Mouse (Mus musculus) MEL (cell line): ENCODE data around the gene Ubac2. TPM values are rescaled to one million over a fixed set of nuclear protein-coding genes. Genes with fewer than 3 reads are reported as not detected.

ENCODE experiments used
- DNase-seq: peaks from one replicate; pipeline ENCODE4 v3.0.0; 2011; ENCODE audit warnings: low read depth, low spot score
- H3K27ac ChIP-seq: 2 replicates; pipeline ENCODE4 v1.5.1; 2012; ENCODE audit warnings: low read depth, mild to moderate bottlenecking, control low read depth, low read length, moderate library complexity; ENCODE audit not compliant: control insufficient read depth
- H3K27me3 ChIP-seq, 2 experiments: fragments of 150-350 bp in 1 of 2; sonication (generic) in 1 of 2; 2 replicates each; pipeline ENCODE4 v1.6.1; 2012; ENCODE audit warnings: low read length in 2 of 2, mild to moderate bottlenecking in 2 of 2, improper control_type of control experiment in 1 of 2, moderate library complexity in 1 of 2; ENCODE audit not compliant: insufficient read depth in 2 of 2, control insufficient read depth in 1 of 2
- H3K36me3 ChIP-seq, 2 experiments: 2 replicates each; pipeline ENCODE4 v1.6.1; 2012 to 2014; ENCODE audit warnings: low read length in 2 of 2, improper control_type of control experiment in 1 of 2, inconsistent platforms in 1 of 2, mild to moderate bottlenecking in 1 of 2; ENCODE audit not compliant: insufficient read depth in 2 of 2, control insufficient read depth in 1 of 2
- H3K4me1 ChIP-seq, 2 experiments: fragments of 150-350 bp in 1 of 2; sonication (generic) in 1 of 2; 2 replicates each; pipeline ENCODE4 v1.6.1; 2012; ENCODE audit warnings: low read length in 2 of 2, improper control_type of control experiment in 1 of 2, mild to moderate bottlenecking in 1 of 2; ENCODE audit not compliant: insufficient read depth in 2 of 2, control insufficient read depth in 1 of 2
- H3K4me3 ChIP-seq, 2 experiments: fragments of 150-350 bp in 1 of 2; sonication (generic) in 1 of 2; 2 replicates each; pipeline ENCODE4 v1.5.1; 2012; ENCODE audit warnings: low read depth in 2 of 2, low read length in 2 of 2, mild to moderate bottlenecking in 2 of 2, moderate library complexity in 2 of 2, control low read depth in 1 of 2, improper control_type of control experiment in 1 of 2; ENCODE audit not compliant: control insufficient read depth in 1 of 2, insufficient read depth in 1 of 2
- H3K79me2 ChIP-seq: 2 replicates; pipeline ENCODE4 v1.6.1; 2012; ENCODE audit warnings: mild to moderate bottlenecking, low read length, moderate library complexity; ENCODE audit not compliant: control insufficient read depth, poor library complexity, insufficient read depth
- H3K9ac ChIP-seq: 2 replicates; pipeline ENCODE4 v1.6.1; 2012; ENCODE audit warnings: low read depth, mild to moderate bottlenecking, control low read depth, low read length, moderate library complexity; ENCODE audit not compliant: control insufficient read depth, poor library complexity, severe bottlenecking
- H3K9me3 ChIP-seq: fragments of 150-350 bp; sonication (generic); replicated peaks from 2 replicates; pipeline ENCODE4 v1.6.1; 2012; ENCODE audit warnings: mild to moderate bottlenecking, low read length, improper control_type of control experiment, moderate library complexity; ENCODE audit not compliant: insufficient read depth
- CHD1 ChIP-seq: IDR thresholded peaks from 2 replicates; pipeline ENCODE4 v1.6.1; 2012; ENCODE audit warnings: low read depth, mild to moderate bottlenecking, inconsistent platforms, low read length, improper control_type of control experiment
- CHD2 ChIP-seq: IDR thresholded peaks from 2 replicates; pipeline ENCODE4 v1.6.1; 2011; ENCODE audit warnings: low read length, improper control_type of control experiment
- E2F4 ChIP-seq: IDR thresholded peaks from 2 replicates; pipeline ENCODE4 v1.6.1; 2011; ENCODE audit warnings: low read depth, low read length, improper control_type of control experiment, borderline replicate concordance
- ELF1 ChIP-seq: IDR thresholded peaks from 2 replicates; pipeline ENCODE4 v1.6.1; 2014; ENCODE audit warnings: low read depth, mild to moderate bottlenecking, inconsistent platforms, low read length, improper control_type of control experiment, moderate library complexity
- GABPA ChIP-seq: IDR thresholded peaks from 2 replicates; pipeline ENCODE4 v1.6.1; 2012; ENCODE audit warnings: low read depth, mild to moderate bottlenecking, inconsistent platforms, low read length, improper control_type of control experiment, moderate library complexity
- GATA1 ChIP-seq: IDR thresholded peaks from 2 replicates; pipeline ENCODE4 v1.6.1; 2011; ENCODE audit warnings: low read depth, low read length, improper control_type of control experiment
- MAZ ChIP-seq: IDR thresholded peaks from 2 replicates; pipeline ENCODE4 v1.6.1; 2012; ENCODE audit warnings: low read depth, mild to moderate bottlenecking, inconsistent platforms, low read length, improper control_type of control experiment
- MXI1 ChIP-seq: IDR thresholded peaks from 2 replicates; pipeline ENCODE4 v1.6.1; 2011; ENCODE audit warnings: mild to moderate bottlenecking, low read depth, low read length, improper control_type of control experiment
- MYB ChIP-seq: IDR thresholded peaks from 2 replicates; pipeline ENCODE4 v1.6.1; 2011; ENCODE audit warnings: mild to moderate bottlenecking, low read depth, low read length, improper control_type of control experiment
- MYC ChIP-seq: IDR thresholded peaks from 2 replicates; pipeline ENCODE4 v1.6.1; 2011; ENCODE audit warnings: low read depth, mild to moderate bottlenecking, low read length, improper control_type of control experiment, moderate library complexity
- NELFE ChIP-seq: IDR thresholded peaks from 2 replicates; pipeline ENCODE4 v1.6.1; 2011; ENCODE audit warnings: low read depth, low read length, improper control_type of control experiment
- NRF1 ChIP-seq: IDR thresholded peaks from 2 replicates; pipeline ENCODE4 v1.6.1; 2014; ENCODE audit warnings: low read depth, mild to moderate bottlenecking, inconsistent platforms, low read length, improper control_type of control experiment, moderate library complexity; ENCODE audit not compliant: poor library complexity, insufficient read depth, severe bottlenecking
- POLR2AphosphoS5 ChIP-seq: IDR thresholded peaks from 2 replicates; pipeline ENCODE4 v1.6.1; 2012; ENCODE audit warnings: low read depth, borderline replicate concordance, mild to moderate bottlenecking, inconsistent platforms, low read length, moderate library complexity, mixed read lengths
- SIN3A ChIP-seq: IDR thresholded peaks from 2 replicates; pipeline ENCODE4 v1.6.1; 2012; ENCODE audit warnings: low read length, improper control_type of control experiment, inconsistent platforms
- SMC3 ChIP-seq: IDR thresholded peaks from 2 replicates; pipeline ENCODE4 v1.6.1; 2011; ENCODE audit warnings: low read depth, low read length, improper control_type of control experiment
- TBP ChIP-seq: IDR thresholded peaks from 2 replicates; pipeline ENCODE4 v1.8.0; 2011; ENCODE audit warnings: low read depth, low read length, improper control_type of control experiment
- TCF12 ChIP-seq: IDR thresholded peaks from 2 replicates; pipeline ENCODE4 v1.6.1; 2014; ENCODE audit warnings: low read depth, mild to moderate bottlenecking, inconsistent platforms, low read length, improper control_type of control experiment, moderate library complexity
- UBTF ChIP-seq: IDR thresholded peaks from 2 replicates; pipeline ENCODE4 v1.6.1; 2012; ENCODE audit warnings: low read depth, mild to moderate bottlenecking, inconsistent platforms, low read length, improper control_type of control experiment, moderate library complexity, borderline replicate concordance; ENCODE audit not compliant: insufficient read depth
- USF1 ChIP-seq: IDR thresholded peaks from 2 replicates; pipeline ENCODE4 v1.6.1; 2014; ENCODE audit warnings: low read depth, mild to moderate bottlenecking, inconsistent platforms, low read length, improper control_type of control experiment, moderate library complexity
- USF2 ChIP-seq, 2 experiments: IDR thresholded peaks; 2 replicates each; pipeline ENCODE4 v1.6.1; 2011 to 2012; ENCODE audit warnings: improper control_type of control experiment in 2 of 2, low read length in 2 of 2, borderline replicate concordance in 1 of 2, inconsistent platforms in 1 of 2, low read depth in 1 of 2, mild to moderate bottlenecking in 1 of 2; ENCODE audit not compliant: insufficient read depth in 1 of 2
- ZC3H11A ChIP-seq: IDR thresholded peaks from 2 replicates; pipeline ENCODE4 v1.6.1; 2012; ENCODE audit warnings: low read depth, mild to moderate bottlenecking, inconsistent platforms, low read length, improper control_type of control experiment
- ZKSCAN1 ChIP-seq: IDR thresholded peaks from 2 replicates; pipeline ENCODE4 v1.6.1; 2012; ENCODE audit warnings: low read depth, mild to moderate bottlenecking, inconsistent platforms, low read length, improper control_type of control experiment, moderate library complexity
- ZMIZ1 ChIP-seq: IDR thresholded peaks from 2 replicates; pipeline ENCODE4 v1.6.1; 2012; ENCODE audit warnings: low read depth, mild to moderate bottlenecking, inconsistent platforms, low read length, improper control_type of control experiment, moderate library complexity
- ZNF384 ChIP-seq: IDR thresholded peaks from 2 replicates; pipeline ENCODE4 v1.6.1; 2012; ENCODE audit warnings: low read depth, mild to moderate bottlenecking, inconsistent platforms, low read length, improper control_type of control experiment
- polyA plus RNA-seq, 2 experiments: library from polyadenylated mRNA; stranded (reverse) in 1 of 2; unstranded in 1 of 2; fragments of >175 nt in 1 of 2; fragments of >200 nt in 1 of 2; gene quantifications; 2 replicates each; pipeline versions ENCODE4 v1.2.1 to v1.2.4; 2012; ENCODE audit warnings: low replicate concordance in 2 of 2, low read depth in 1 of 2; ENCODE audit not compliant: insufficient read length in 2 of 2, insufficient read depth in 1 of 2, missing spikeins in 1 of 2
- total RNA-seq: library from RNA; depleted of rRNA; stranded (reverse); fragments of 300-350 nt; gene quantifications from 2 replicates; pipeline ENCODE4 v1.2.3, GENCODE M21; 2012

Gene Ubac2
- total and polyA plus RNA-seq, 3 experiments: 32.9 to 44.8 TPM; not detected in 1

DNA sequence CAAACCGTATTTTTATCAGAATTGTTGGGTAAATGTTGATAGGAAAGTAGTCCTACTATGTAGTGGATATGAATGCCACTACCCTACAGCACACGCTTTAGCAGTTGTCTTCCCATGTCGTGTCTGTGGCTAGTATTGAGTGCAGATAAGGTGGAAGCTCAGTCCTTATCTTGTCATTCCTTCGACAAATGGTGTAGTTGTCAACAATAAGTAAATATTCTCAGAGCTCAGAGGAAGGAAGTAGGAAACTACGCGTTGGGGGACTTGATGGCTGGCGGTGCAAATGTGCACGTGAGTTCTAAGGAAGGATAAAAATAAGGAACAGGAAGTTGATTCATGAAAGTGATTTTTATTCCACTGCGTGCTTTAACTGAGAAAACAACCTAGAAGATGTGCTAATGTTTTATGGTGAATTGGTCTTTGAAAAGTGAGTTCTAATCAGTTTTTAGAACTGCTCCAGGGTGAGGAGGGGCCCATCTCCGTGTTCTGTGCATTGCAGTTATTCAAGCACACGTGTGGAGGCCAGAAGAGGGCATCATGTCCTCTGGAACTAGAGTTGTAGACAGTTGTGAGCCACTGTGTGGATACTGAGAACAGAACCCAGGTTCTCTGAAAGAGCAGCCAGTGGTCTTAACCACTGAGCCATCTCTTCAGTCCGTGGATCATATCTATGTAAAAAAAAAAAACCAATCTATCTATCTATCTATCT lies 51.0 kb downstream of the Ubac2 start (continued):
- TF ChIP-seq SMC3 (0 out of 2 replicates have a peak, but pooled peaks have one; percentile 15), MYC (peak; percentile 94), USF1 (peak; percentile 72), ZNF384 (no peak), MXI1 (peak; percentile 94), USF2 (IDR thresholded peaks at IDR 0.05; ENCODE audit: borderline replicate concordance in 1 of 2, insufficient read depth in 1 of 2, low read depth in 1 of 2, low read length in 2 of 2) (no peak), ZKSCAN1 (peak; percentile 99), GATA1 (peak; percentile 95)
- TF ChIP-seq, all 39 proteins: peak for 18

DNA sequence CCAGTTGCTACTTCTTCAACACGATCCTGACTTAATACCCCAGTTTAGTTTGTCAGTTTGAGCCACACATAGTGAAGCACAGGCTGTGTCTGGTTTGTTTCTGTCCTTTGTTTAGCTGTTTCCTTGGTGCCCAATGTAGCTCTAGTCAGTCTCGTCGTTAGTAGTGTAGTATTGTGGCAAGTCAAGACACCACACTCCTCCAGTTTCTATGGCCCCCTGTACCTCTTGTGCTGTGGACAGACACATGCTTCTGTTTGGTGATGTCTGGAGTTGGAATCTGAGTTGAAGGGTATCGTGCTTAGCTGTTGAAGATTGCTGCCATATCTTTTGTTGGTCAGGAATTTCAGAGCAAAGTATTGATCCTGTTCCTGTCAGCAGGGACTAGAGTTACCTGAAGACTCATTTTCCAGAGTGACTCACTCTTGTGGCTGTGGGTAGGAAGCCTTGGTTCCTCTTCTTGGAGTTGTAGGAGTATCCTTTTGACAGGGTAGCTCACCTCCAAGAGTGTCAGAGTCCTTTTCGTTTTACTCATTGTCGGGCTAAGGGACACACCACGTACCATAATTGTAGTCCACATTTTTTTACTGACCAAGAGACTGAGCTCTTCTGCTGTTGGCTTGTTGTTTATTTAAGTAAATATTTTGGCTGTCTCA lies 52.4 kb downstream of the Ubac2 start:
- Histone ChIP-seq H3K36me3 (peaks cover 0 to 9% of the 10 kb centered on the region in 2 experiments; a peak in 3 of 4 replicates), H3K27ac (no peak overlapping the region), H3K4me1 (peaks cover 0 to 3% of the 10 kb centered on the region in 2 experiments), H3K9me3 (no peaks in the 10 kb centered on the region), H3K27me3 (no peaks in the 10 kb centered on the region), H3K9ac (no peak overlapping the region), H3K79me2 (no peaks in the 10 kb centered on the region), H3K4me3 (no peak overlapping the region)
- peak; percentile 28 for DNase-seq
- TF ChIP-seq MYC (no peak), TCF12 (no peak), UBTF (no peak)

DNA sequence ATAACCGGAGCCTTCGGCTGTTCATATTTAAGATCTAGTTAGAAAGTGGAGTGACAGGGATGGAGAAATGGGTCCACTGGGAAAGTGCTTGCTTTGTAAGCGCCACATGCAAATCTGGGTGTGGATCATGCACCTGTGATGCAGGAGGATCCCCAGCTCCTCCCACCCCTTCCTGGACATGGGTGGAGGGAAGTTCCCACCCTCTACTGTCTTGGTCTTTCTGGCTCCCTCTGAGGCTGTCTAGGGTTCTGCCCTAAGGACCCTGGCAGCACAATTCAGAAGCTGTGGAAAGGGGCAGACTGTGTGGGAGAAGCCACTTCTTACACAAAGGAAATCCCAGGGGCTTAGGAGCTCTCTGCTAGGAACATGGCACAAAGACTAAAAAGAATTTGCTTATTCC lies 53.2 kb downstream of the Ubac2 start:
- Histone ChIP-seq H3K27ac (no peak overlapping the region), H3K27me3 (no peaks in the 10 kb centered on the region), H3K9me3 (no peaks in the 10 kb centered on the region), H3K4me1 (peaks cover 0 to 3% of the 10 kb centered on the region in 2 experiments), H3K4me3 (no peak overlapping the region), H3K79me2 (no peaks in the 10 kb centered on the region), H3K9ac (no peak overlapping the region), H3K36me3 (peaks cover 0 to 9% of the 10 kb centered on the region in 2 experiments; a peak in 3 of 4 replicates)
- DNase-seq: no peak
- TF ChIP-seq USF2 (IDR thresholded peaks at IDR 0.05; ENCODE audit: borderline replicate concordance in 1 of 2, insufficient read depth in 1 of 2, low read depth in 1 of 2, low read length in 2 of 2): no peak
- no peak for TF ChIP-seq MYC
- TF ChIP-seq CHD1: no peak
- TF ChIP-seq CHD2: no peak
- no peak for TF ChIP-seq POLR2AphosphoS5
- no peak for TF ChIP-seq UBTF
- TF ChIP-seq SMC3: no peak
- TF ChIP-seq ZMIZ1: no peak
- no peak for TF ChIP-seq E2F4
- TF ChIP-seq ZC3H11A: no peak
- TF ChIP-seq GABPA: no peak
- no peak for TF ChIP-seq NELFE
- no peak for TF ChIP-seq NRF1
- no peak for TF ChIP-seq MYB
- TF ChIP-seq SIN3A: no peak
- TF ChIP-seq TBP: no peak
- no peak for TF ChIP-seq ELF1
- no peak for TF ChIP-seq MAZ
